Mouse (Mus musculus): Measurements from ENCODE around the gene Gabrb2.

Gabrb2 gene

GRCm38 (mm10) chr11:42418996-42419782 lies at the start of gene Gabrb2:
Gabrb2 (plus strand) TSS chr11:42419757.
- DNase-seq (ENCODE audit: inconsistent ontology term) = no peak

GRCm38 (mm10) chr11:42378983-42379382 lies 40.6 kb upstream of the Gabrb2 start:
- no peak for DNase-seq (ENCODE audit: inconsistent ontology term)

GRCm38 (mm10) chr11:42386486-42386885 lies 33.1 kb upstream of the Gabrb2 start:
- no peak for DNase-seq (ENCODE audit: inconsistent ontology term)

- DNase-seq (ENCODE audit: inconsistent ontology term) = no peak
Observed at GRCm38 (mm10) chr11:42390682-42391290, 28.8 kb upstream of the Gabrb2 start.

- no peak for DNase-seq (ENCODE audit: inconsistent ontology term)
Observed at GRCm38 (mm10) chr11:42393451-42393850, 26.1 kb upstream of the Gabrb2 start.

- peak; percentile 57 for DNase-seq (ENCODE audit: inconsistent ontology term)
Observed at GRCm38 (mm10) chr11:42419791-42420633, 455 bp downstream of the Gabrb2 start.

GRCm38 (mm10) chr11:42420634-42421470 lies 1.3 kb downstream of the Gabrb2 start:
- peak; percentile 50 for DNase-seq (ENCODE audit: inconsistent ontology term)

GRCm38 (mm10) chr11:42423231-42423630 lies 3.7 kb downstream of the Gabrb2 start:
- DNase-seq (ENCODE audit: inconsistent ontology term) = peak; percentile 32

GRCm38 (mm10) chr11:42431495-42431894 lies 11.9 kb downstream of the Gabrb2 start:
- no peak for DNase-seq (ENCODE audit: inconsistent ontology term)

GRCm38 (mm10) chr11:42438978-42439377 lies 19.4 kb downstream of the Gabrb2 start:
- DNase-seq (ENCODE audit: inconsistent ontology term) = no peak

- no peak for DNase-seq (ENCODE audit: inconsistent ontology term)
Observed at GRCm38 (mm10) chr11:42443641-42444040, 24.1 kb downstream of the Gabrb2 start.

GRCm38 (mm10) chr11:42448929-42449328 lies 29.4 kb downstream of the Gabrb2 start:
- no peak for DNase-seq (ENCODE audit: inconsistent ontology term)

- no peak for DNase-seq (ENCODE audit: inconsistent ontology term)
Observed at GRCm38 (mm10) chr11:42464136-42464535, 44.6 kb downstream of the Gabrb2 start.

- no peak for DNase-seq (ENCODE audit: inconsistent ontology term)
Observed at GRCm38 (mm10) chr11:42468381-42468780, 48.8 kb downstream of the Gabrb2 start.

- DNase-seq (ENCODE audit: inconsistent ontology term) = no peak
Observed at GRCm38 (mm10) chr11:42474523-42474922, 55.0 kb downstream of the Gabrb2 start.

- DNase-seq (ENCODE audit: inconsistent ontology term) = no peak
Observed at GRCm38 (mm10) chr11:42487625-42488024, 68.1 kb downstream of the Gabrb2 start.

GRCm38 (mm10) chr11:42501166-42501565 lies 81.6 kb downstream of the Gabrb2 start:
- DNase-seq (ENCODE audit: inconsistent ontology term) = no peak

GRCm38 (mm10) chr11:42505436-42505835 lies 85.9 kb downstream of the Gabrb2 start:
- peak; percentile 7 for DNase-seq (ENCODE audit: inconsistent ontology term)

- no peak for DNase-seq (ENCODE audit: inconsistent ontology term)
Observed at GRCm38 (mm10) chr11:42505911-42506310, 86.4 kb downstream of the Gabrb2 start.

- DNase-seq (ENCODE audit: inconsistent ontology term) = no peak
Observed at GRCm38 (mm10) chr11:42521960-42522359, 102.4 kb downstream of the Gabrb2 start.

- no peak for DNase-seq (ENCODE audit: inconsistent ontology term)
Observed at GRCm38 (mm10) chr11:42528226-42528881, 108.8 kb downstream of the Gabrb2 start.

Data from Muller cell, postnatal 12 days (primary cell).